Mouse (Mus musculus): Measurements from ENCODE around the gene Cds1.

- no peak for TF ChIP-seq CTCF (conservative IDR thresholded peaks at IDR 0.05; ENCODE audit: insufficient read depth, insufficient read length, low read depth, low read length)
- no peak for TF ChIP-seq POLR2A (IDR thresholded peaks at IDR 0.05; ENCODE audit: low read depth, low read length)
Observed at GRCm38 (mm10) chr5:101861786-101862571, 97.0 kb downstream of the Cds1 start.
